Mouse (Mus musculus): ENCODE results near the gene Tigd2.

DNA sequence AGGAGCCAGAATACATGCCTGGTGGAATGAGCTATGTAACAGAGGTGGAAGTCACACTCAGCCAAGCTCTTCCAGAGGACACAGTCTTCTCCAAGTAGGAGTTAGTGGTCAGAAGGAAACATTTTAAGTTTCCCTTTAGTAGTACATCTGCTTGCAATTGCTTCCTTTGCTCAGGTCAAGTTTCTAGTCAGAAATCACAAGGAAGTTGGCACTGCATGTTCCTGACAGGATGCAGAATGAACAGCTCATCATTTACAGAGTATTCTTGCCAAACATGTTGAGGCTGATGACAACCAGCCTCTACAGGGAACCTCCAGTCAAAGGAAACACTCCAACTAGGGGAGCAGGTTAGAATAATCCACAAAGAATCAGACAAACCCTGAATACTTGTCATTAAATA, 11.9 kb upstream of the Tigd2 start:
- no peak for TF ChIP-seq CTCF (IDR thresholded peaks at IDR 0.05; ENCODE audit: insufficient read depth, low read depth, low read length)
- TF ChIP-seq POLR2A (IDR thresholded peaks at IDR 0.05; ENCODE audit: insufficient read depth, low read depth, low read length): no peak

Measured in olfactory bulb, adult 2 months (tissue).